Mouse (Mus musculus) liver, adult 2 months (tissue): ENCODE results near the gene Crnkl1. TPM values are rescaled to one million over a fixed set of nuclear protein-coding genes. Genes with fewer than 3 reads are reported as not detected.
A peak's percentile ranks its signal among the peaks of the same experiment; 100 is the strongest.
"Not testable (repeated sequence)": the region's sequence is repeated elsewhere in the genome, so short reads cannot be mapped to it uniquely, and the experiment has no call there.

Source experiments
- DNase-seq: peaks from one replicate; pipeline ENCODE4 v3.0.0-alpha.2; 2011; ENCODE audit warnings: low read depth, low spot score; ENCODE audit errors: extremely low read depth
- H3K27ac ChIP-seq: fragments of 200-500 bp; replicated peaks from 2 replicates; pipeline ENCODE4 v1.5.1; 2012; ENCODE audit warnings: low read depth, mild to moderate bottlenecking, control low read depth, inconsistent platforms, low read length; ENCODE audit not compliant: insufficient read depth
- H3K27me3 ChIP-seq: fragments of 200-500 bp; 2 replicates; pipeline ENCODE4 v1.6.1; 2012; ENCODE audit warnings: mild to moderate bottlenecking, moderate library complexity, low read length, inconsistent platforms; ENCODE audit not compliant: control insufficient read depth, insufficient read depth
- H3K36me3 ChIP-seq: fragments of 200-500 bp; 2 replicates; pipeline ENCODE4 v1.6.1; 2012; ENCODE audit warnings: low read length, inconsistent platforms; ENCODE audit not compliant: control insufficient read depth, insufficient read depth
- H3K4me1 ChIP-seq: fragments of 200-500 bp; 2 replicates; pipeline ENCODE4 v1.6.1; 2011; ENCODE audit warnings: low read length; ENCODE audit not compliant: control insufficient read depth, insufficient read depth
- H3K4me3 ChIP-seq: fragments of 200-500 bp; 2 replicates; pipeline ENCODE4 v1.5.1; 2011; ENCODE audit warnings: low read depth, mild to moderate bottlenecking, control low read depth, low read length, moderate library complexity; ENCODE audit not compliant: insufficient read depth
- H3K79me2 ChIP-seq: fragments of 200-500 bp; 2 replicates; pipeline ENCODE4 v1.6.1; 2012; ENCODE audit warnings: inconsistent platforms, mild to moderate bottlenecking, low read length, moderate library complexity; ENCODE audit not compliant: control insufficient read depth, insufficient read depth
- H3K9ac ChIP-seq: fragments of 200-500 bp; 2 replicates; pipeline ENCODE4 v1.6.1; 2012; ENCODE audit warnings: low read depth, mild to moderate bottlenecking, control low read depth, inconsistent platforms, low read length
- CTCF ChIP-seq: fragments of 200-500 bp; IDR thresholded peaks from 2 replicates; pipeline ENCODE4 v1.5.1; 2011; ENCODE audit warnings: low read depth, low read length, control low read depth
- POLR2A ChIP-seq: fragments of 200-500 bp; IDR thresholded peaks from 2 replicates; pipeline ENCODE4 v1.6.1; 2011; ENCODE audit warnings: low read length, control low read depth; ENCODE audit not compliant: insufficient read depth; ENCODE audit errors: extremely low read depth
- WGBS: fragments of 180-500 bp; shearing (Covaris S2); methylation state at CpG from one replicate; pipeline ENCODE4 v1.1.7; 2018; 5-methylcytosine and 5-hydroxymethylcytosine counted together
- polyA plus RNA-seq: library from polyadenylated mRNA; depleted of rRNA; stranded (reverse); fragments of >200 nt; gene quantifications from 2 replicates; pipeline ENCODE4 v1.2.3, GENCODE M21; 2012
- total RNA-seq: library from RNA; depleted of rRNA; stranded (reverse); fragments of >200 nt; gene quantifications from 2 replicates; pipeline ENCODE4 v1.2.3, GENCODE M21; 2014

Gene Crnkl1
- total and polyA plus RNA-seq, 2 experiments = 5.9 to 8.3 TPM

- 70% methylated on average over 7 of the region's 7 CpGs for WGBS
- no peak for TF ChIP-seq POLR2A
- TF ChIP-seq CTCF = no peak
- no peaks in the 10 kb centered on the region for H3K36me3 ChIP-seq
These were observed 13.7 kb upstream of the Crnkl1 start for GRCm38 (mm10) chr2:145948402-145948954.

GRCm38 (mm10) chr2:145944286-145944685 is 9.5 kb upstream of the Crnkl1 start:
- H3K4me3 ChIP-seq = no peak overlapping the region
- TF ChIP-seq POLR2A = no peak
- no peak for TF ChIP-seq CTCF
- H3K9ac ChIP-seq = no peak overlapping the region
- 92% methylated on average over 3 of the region's 3 CpGs for WGBS
- H3K36me3 ChIP-seq = no peaks in the 10 kb centered on the region
- no peaks in the 10 kb centered on the region for H3K27me3 ChIP-seq
- H3K79me2 ChIP-seq = no peaks in the 10 kb centered on the region
- no peaks in the 10 kb centered on the region for H3K4me1 ChIP-seq
- DNase-seq = no peak
- no peak overlapping the region for H3K27ac ChIP-seq

More at GRCm38 (mm10) chr2:145948402-145948954, 13.7 kb upstream of the Crnkl1 start:
- Histone ChIP-seq H3K27me3 (no peaks in the 10 kb centered on the region), H3K79me2 (no peaks in the 10 kb centered on the region), H3K9ac (no peak overlapping the region), H3K4me1 (no peaks in the 10 kb centered on the region), H3K27ac (no peak overlapping the region), H3K4me3 (no peak overlapping the region)
- DNase-seq = no peak

GRCm38 (mm10) chr2:145941403-145941802 is 6.6 kb upstream of the Crnkl1 start:
- TF ChIP-seq POLR2A (no peak), CTCF (no peak)
- 60% methylated on average over 3 of the region's 3 CpGs for WGBS
- Histone ChIP-seq H3K4me1 (no peaks in the 10 kb centered on the region), H3K4me3 (no peak overlapping the region), H3K36me3 (no peaks in the 10 kb centered on the region), H3K27me3 (no peaks in the 10 kb centered on the region), H3K9ac (no peak overlapping the region), H3K79me2 (no peaks in the 10 kb centered on the region), H3K27ac (no peak overlapping the region)
- no peak for DNase-seq

- Histone ChIP-seq H3K4me3 (no peak overlapping the region), H3K4me1 (peaks cover 2% of the 10 kb centered on the region; the same call in 1 of the 2 replicates), H3K79me2 (no peaks in the 10 kb centered on the region; the same call in 1 of the 2 replicates), H3K36me3 (peaks cover 1% of the 10 kb centered on the region; the same call in 1 of the 2 replicates), H3K27me3 (no peaks in the 10 kb centered on the region), H3K9ac (no peak overlapping the region), H3K27ac (no peak overlapping the region)
- whole genome bisulfite sequencing = 80% methylated on average over 8 of the region's 8 CpGs
- TF ChIP-seq POLR2A (no peak), CTCF (no peak)
- DNase-seq = no peak
These were observed 2.2 kb upstream of the Crnkl1 start for GRCm38 (mm10) chr2:145936975-145937374.

GRCm38 (mm10) chr2:145920941-145921650 is 13.7 kb downstream of the Crnkl1 start:
- Histone ChIP-seq H3K79me2 (no peaks in the 10 kb centered on the region), H3K4me3 (no peak overlapping the region), H3K27ac (no peak overlapping the region), H3K9ac (no peak overlapping the region), H3K36me3 (peaks cover 71% of the 10 kb centered on the region), H3K4me1 (no peaks in the 10 kb centered on the region), H3K27me3 (no peaks in the 10 kb centered on the region)
- DNase-seq = no peak
- TF ChIP-seq POLR2A (no peak), CTCF (no peak)
- WGBS = 88% methylated on average over 8 of the region's 8 CpGs

GRCm38 (mm10) chr2:145905884-145906283 is 28.9 kb downstream of the Crnkl1 start:
- H3K27me3 ChIP-seq, H3K36me3 ChIP-seq, H3K9ac ChIP-seq, H3K4me1 ChIP-seq, H3K27ac ChIP-seq, DNase-seq, H3K4me3 ChIP-seq: not testable (repeated sequence)
- 54% methylated on average over 4 of the region's 4 CpGs for WGBS
- H3K79me2 ChIP-seq = peaks cover 22% of the 10 kb centered on the region; the same call in 1 of the 2 replicates
- 0 out of 2 replicates have a peak, but pooled peaks have one; percentile 4 for TF ChIP-seq CTCF
